Mouse (Mus musculus) lung, embryonic 16.5 days (tissue): ENCODE data around the gene Ube2e2. TPM values are rescaled to one million over a fixed set of nuclear protein-coding genes. Genes with fewer than 3 reads are reported as not detected.

Source experiments
- ATAC-seq: fragments of 200-750 bp; cut with Nextera tagmentation; 2 replicates; pipeline ENCODE4 v1.8.0; 2017; ENCODE audit warnings: low read depth, mild to moderate bottlenecking, moderate library complexity
- H3K27ac ChIP-seq: fragments of 300-500 bp; sonication (generic); 2 replicates; pipeline ENCODE4 v1.5.1; 2014; ENCODE audit warnings: mild to moderate bottlenecking, control low read depth, low read length
- H3K27me3 ChIP-seq: fragments of 300-500 bp; sonication (generic); 2 replicates; pipeline ENCODE4 v1.6.1; 2014; ENCODE audit warnings: low read depth, low read length, mixed read lengths; ENCODE audit not compliant: control insufficient read depth, insufficient read depth
- H3K36me3 ChIP-seq: fragments of 300-500 bp; sonication (generic); 2 replicates; pipeline ENCODE4 v1.6.1; 2014; ENCODE audit warnings: low read length; ENCODE audit not compliant: control insufficient read depth, insufficient read depth
- H3K4me1 ChIP-seq: fragments of 300-500 bp; sonication (generic); replicated peaks from 2 replicates; pipeline ENCODE4 v1.6.1; 2014; ENCODE audit warnings: low read length, mixed read lengths; ENCODE audit not compliant: control insufficient read depth, insufficient read depth
- H3K4me2 ChIP-seq: fragments of 300-500 bp; sonication (generic); 2 replicates; pipeline ENCODE4 v1.6.1; 2014; ENCODE audit warnings: low read depth, low read length, control low read depth
- H3K4me3 ChIP-seq: fragments of 300-500 bp; sonication (generic); 2 replicates; pipeline ENCODE4 v1.5.1; 2014; ENCODE audit warnings: mild to moderate bottlenecking, low read length, control low read depth
- H3K9ac ChIP-seq: fragments of 300-500 bp; sonication (generic); 2 replicates; pipeline ENCODE4 v1.6.1; 2014; ENCODE audit warnings: low read length, control low read depth
- H3K9me3 ChIP-seq: fragments of 300-500 bp; sonication (generic); 2 replicates; pipeline ENCODE4 v1.6.1; 2016; ENCODE audit warnings: low read length; ENCODE audit not compliant: control insufficient read depth
- WGBS: fragments of 180-500 bp; shearing (Covaris S2); extraction: QIAGEN DNeasy Blood & Tissue Kit; methylation state at CpG from one replicate; pipeline ENCODE4 v1.1.7; 2014; 5-methylcytosine and 5-hydroxymethylcytosine counted together
- polyA plus RNA-seq: library from polyadenylated mRNA; unstranded; fragments of >200 nt; fragmentation: Nextera tagmentation; extraction: Ambion mirVana; gene quantifications from 2 replicates; pipeline ENCODE4 v1.2.1, GENCODE M21; 2015

Ube2e2 gene
- polyA plus RNA-seq, 1 experiment from 2014 or later: 57.7 TPM

DNA sequence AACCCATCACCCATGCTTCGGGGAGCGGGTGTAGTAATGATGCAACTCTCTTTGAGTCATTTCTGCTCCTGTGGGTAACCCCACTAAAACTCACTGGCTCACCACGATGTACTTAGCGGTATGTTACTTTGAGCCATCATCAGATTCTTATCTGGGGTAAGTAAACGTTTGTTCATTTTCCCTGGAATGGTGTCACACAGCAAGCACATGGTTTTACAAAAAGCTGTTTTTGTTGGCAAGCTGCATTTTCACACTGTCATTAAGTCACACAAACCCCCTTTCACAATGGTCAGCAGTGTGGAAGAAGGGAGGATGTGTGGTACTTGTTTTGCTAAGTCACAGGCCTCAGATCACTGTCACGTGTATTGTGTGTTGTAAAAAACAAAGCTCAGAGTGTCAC is 73.4 kb downstream of the Ube2e2 start:
- Histone ChIP-seq H3K27ac (no peak overlapping the region), H3K27me3 (no peaks in the 10 kb centered on the region), H3K9me3 (no peaks in the 10 kb centered on the region), H3K9ac (no peak overlapping the region), H3K36me3 (no peaks in the 10 kb centered on the region), H3K4me1 (no peaks in the 10 kb centered on the region), H3K4me3 (no peak overlapping the region), H3K4me2 (no peak overlapping the region)
- ATAC-seq: peak; percentile 41; the same call in 1 of the 2 replicates
- 49% methylated on average over 6 of the region's 6 CpGs for WGBS

DNA sequence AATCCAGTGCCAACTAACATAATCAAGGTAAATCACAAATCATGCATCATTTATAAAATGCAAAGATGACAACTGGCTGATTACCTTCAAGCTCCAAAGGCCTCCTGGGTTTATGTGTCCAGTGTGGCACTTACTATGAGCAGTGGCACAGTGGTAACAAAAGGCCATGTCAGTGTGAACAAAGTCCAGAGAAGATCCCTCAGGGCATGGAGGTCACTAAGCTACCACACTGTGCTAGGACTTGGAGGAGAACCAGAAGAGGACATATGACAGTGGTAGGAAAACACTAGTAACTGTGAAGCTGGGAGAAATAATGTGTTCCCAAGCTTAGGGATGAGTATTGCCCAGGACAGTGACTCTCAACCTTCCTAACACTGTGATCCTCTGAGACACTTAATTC is 97.2 kb downstream of the Ube2e2 start:
- H3K4me2 ChIP-seq: no peak overlapping the region
- H3K4me1 ChIP-seq: no peaks in the 10 kb centered on the region
- no peak for ATAC-seq
- H3K27ac ChIP-seq: no peak overlapping the region
- no peak overlapping the region for H3K4me3 ChIP-seq
- no peaks in the 10 kb centered on the region for H3K27me3 ChIP-seq
- H3K9ac ChIP-seq: no peak overlapping the region
- no peaks in the 10 kb centered on the region for H3K36me3 ChIP-seq
- 0 out of 2 replicates have a peak, but pooled peaks cover 3% of the 10 kb centered on the region for H3K9me3 ChIP-seq

DNA sequence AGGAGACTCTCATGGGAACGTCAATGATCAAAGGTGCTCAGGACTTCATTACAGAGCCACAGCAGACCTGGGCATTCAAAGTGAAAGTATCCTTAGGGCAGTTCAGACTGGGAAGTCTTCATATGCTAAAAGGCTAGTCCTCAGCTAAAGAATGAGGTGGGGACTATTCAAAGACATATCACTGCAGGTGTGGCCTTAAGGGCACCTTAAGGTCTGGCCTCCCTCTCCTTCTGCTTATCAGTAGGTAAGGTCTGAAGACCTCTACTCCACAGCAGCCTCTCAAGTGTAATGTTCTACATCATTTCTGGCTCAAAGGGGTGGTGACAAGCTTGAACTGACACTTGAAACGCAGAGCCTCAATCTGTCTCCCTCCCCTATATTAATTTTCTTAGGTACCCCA is 98.3 kb downstream of the Ube2e2 start:
- 0 out of 2 replicates have a peak, but pooled peaks cover 3% of the 10 kb centered on the region for H3K9me3 ChIP-seq
- H3K4me3 ChIP-seq: no peak overlapping the region
- H3K4me1 ChIP-seq: no peaks in the 10 kb centered on the region
- no peaks in the 10 kb centered on the region for H3K27me3 ChIP-seq
- peak; percentile 60 for ATAC-seq
- no peak overlapping the region for H3K9ac ChIP-seq
- no peak overlapping the region for H3K27ac ChIP-seq
- WGBS: 52% methylated on average over 2 of the region's 2 CpGs
- no peak overlapping the region for H3K4me2 ChIP-seq
- no peaks in the 10 kb centered on the region for H3K36me3 ChIP-seq

DNA sequence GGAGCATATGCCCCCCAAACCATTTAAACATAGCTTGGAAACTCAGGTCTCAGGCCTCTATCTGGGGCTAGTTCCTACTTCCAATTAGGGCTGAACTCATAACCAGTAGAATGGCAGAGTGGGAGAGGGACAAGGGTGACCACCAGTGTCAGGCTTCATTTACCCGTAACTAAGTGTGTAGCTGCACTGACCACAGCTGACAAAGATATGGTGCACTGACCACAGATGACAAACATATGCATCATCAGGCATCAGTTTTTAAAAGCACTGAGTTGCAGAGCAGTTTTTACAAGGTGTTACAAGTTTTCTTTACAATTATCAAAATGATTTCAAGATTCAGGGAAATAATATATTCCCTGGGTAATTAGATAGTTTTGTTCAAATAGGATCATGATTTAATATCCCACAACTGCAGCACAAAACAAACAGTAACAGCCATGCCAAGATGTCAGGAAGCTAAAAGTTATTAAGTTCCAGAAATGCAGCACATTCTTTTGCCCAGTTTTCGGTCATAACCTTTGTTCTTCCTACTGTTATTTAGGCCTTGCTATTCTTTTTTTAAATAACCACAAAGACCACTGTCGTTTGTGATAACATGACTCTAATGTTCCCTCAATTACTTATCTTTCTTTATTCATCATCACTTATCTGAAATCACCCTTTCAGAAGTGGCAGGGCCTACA is 114.9 kb downstream of the Ube2e2 start:
- Histone ChIP-seq H3K36me3 (no peaks in the 10 kb centered on the region), H3K4me1 (no peaks in the 10 kb centered on the region), H3K27me3 (no peaks in the 10 kb centered on the region), H3K4me3 (no peak overlapping the region), H3K9ac (no peak overlapping the region), H3K4me2 (no peak overlapping the region), H3K27ac (no peak overlapping the region), H3K9me3 (no peaks in the 10 kb centered on the region)
- ATAC-seq: no peak
- WGBS: 53% methylated on average over 3 of the region's 3 CpGs

DNA sequence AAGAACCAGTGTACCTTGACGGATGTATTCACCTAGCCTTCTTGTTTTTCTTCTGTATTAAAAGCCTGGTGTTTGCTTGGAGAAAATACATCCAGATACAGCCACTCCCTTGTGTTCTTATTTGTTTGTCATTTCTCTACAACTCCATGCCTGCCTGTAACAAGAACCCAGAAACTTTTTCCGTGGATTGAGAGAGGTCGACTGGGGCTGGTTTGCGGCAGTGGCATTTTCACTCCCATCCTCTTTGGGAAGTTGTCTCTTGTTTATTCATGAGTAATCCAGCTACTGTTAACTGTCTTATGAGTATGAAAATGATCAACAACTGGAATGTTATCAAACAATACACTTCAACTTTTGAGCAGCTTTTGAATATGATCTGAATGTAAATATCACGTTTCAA is 115.8 kb downstream of the Ube2e2 start:
- Histone ChIP-seq H3K4me2 (no peak overlapping the region), H3K9ac (no peak overlapping the region), H3K4me1 (0 out of 2 replicates have a peak, but pooled peaks cover 2% of the 10 kb centered on the region), H3K36me3 (no peaks in the 10 kb centered on the region), H3K9me3 (no peaks in the 10 kb centered on the region), H3K27me3 (no peaks in the 10 kb centered on the region), H3K4me3 (no peak overlapping the region), H3K27ac (no peak overlapping the region)
- ATAC-seq: no peak
- WGBS: 83% methylated on average over 5 of the region's 5 CpGs

DNA sequence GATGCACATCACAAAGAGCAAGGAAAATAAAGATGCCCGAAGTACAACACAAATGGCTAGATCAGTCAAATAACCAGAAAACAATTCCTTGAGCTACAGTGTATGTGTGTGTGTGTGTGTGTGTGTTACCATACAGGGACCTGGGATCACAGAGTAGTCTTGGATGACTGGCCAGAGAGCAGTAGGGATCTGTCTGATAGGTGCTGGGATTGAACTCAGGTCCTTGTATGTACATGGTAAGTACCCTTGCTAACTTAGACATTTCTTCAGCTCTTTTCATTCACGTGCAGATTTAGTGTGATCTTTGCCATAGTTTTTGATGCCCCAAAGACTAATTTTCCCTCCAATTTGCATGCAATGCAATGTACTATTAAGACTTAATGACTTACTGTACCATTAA is 117.9 kb downstream of the Ube2e2 start:
- Histone ChIP-seq H3K4me2 (no peak overlapping the region), H3K27ac (no peak overlapping the region), H3K27me3 (no peaks in the 10 kb centered on the region), H3K4me3 (no peak overlapping the region), H3K36me3 (no peaks in the 10 kb centered on the region), H3K9ac (no peak overlapping the region), H3K9me3 (no peaks in the 10 kb centered on the region), H3K4me1 (0 out of 2 replicates have a peak, but pooled peaks cover 5% of the 10 kb centered on the region)
- WGBS: 85% methylated on average over 2 of the region's 2 CpGs
- ATAC-seq: no peak

DNA sequence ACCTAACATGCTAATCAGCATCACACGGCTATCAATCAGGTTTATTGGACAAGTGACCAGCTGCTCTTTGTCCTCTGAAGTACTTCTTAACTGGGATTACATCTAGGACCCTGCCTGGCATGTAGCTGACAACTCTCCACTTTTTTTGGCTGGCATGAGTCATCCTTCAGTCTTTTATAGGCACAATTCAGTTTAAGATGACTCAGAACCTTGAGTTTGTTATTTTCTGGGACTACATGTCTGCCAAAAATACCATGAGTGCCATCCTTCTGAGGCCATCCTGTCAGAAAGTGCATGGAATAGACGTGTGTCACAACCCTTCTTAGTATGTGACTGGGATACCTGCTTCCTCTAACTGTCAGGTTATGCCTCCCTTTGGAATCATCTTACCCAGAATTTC is 120.3 kb downstream of the Ube2e2 start:
- no peak for ATAC-seq
- H3K27ac ChIP-seq: no peak overlapping the region
- no peak overlapping the region for H3K9ac ChIP-seq
- no peaks in the 10 kb centered on the region for H3K27me3 ChIP-seq
- no peaks in the 10 kb centered on the region for H3K9me3 ChIP-seq
- no peaks in the 10 kb centered on the region for H3K36me3 ChIP-seq
- 0 out of 2 replicates have a peak, but pooled peaks cover 5% of the 10 kb centered on the region for H3K4me1 ChIP-seq
- H3K4me2 ChIP-seq: no peak overlapping the region
- 46% methylated on average over 2 of the region's 2 CpGs for WGBS
- H3K4me3 ChIP-seq: no peak overlapping the region

DNA sequence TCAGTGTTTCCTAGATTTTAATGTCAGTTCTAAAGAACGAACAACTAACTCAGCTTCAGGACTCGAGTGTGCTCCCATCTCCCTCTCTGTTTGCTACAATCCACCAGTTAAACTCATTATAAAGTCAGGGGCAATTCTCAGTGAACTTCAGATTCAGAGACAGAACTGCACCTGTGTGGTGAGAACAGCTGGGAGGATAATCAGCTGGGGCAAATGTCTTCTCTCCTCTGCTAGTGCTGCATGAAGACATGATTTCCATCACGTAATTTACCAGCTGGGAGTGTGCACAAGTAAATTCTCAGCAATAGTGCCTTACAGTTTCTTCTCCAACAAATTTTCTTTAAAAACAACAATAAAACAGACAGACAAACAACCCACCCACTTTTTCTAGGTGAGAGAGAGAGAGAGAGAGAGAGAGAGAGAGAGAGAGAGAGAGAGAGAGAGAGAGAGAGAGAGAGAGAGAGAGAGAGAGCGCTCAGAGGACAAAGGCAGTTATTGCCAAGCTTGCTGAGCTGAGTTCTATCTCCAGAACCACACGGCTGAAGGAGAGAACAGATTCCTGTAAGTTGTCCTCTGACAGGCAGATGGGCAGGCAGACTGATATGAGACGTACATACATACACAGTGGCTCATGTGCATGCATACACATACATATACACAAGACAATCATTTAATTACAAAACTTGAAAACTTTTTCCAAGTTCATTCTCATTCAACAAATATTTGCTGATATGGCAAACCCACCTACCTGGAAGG is 134.3 kb downstream of the Ube2e2 start:
- Histone ChIP-seq H3K9ac (no peak overlapping the region), H3K4me2 (no peak overlapping the region), H3K4me3 (no peak overlapping the region), H3K9me3 (no peaks in the 10 kb centered on the region), H3K36me3 (no peaks in the 10 kb centered on the region), H3K27ac (no peak overlapping the region), H3K4me1 (no peaks in the 10 kb centered on the region), H3K27me3 (no peaks in the 10 kb centered on the region)
- WGBS: 56% methylated on average over 6 of the region's 6 CpGs
- ATAC-seq: no peak

DNA sequence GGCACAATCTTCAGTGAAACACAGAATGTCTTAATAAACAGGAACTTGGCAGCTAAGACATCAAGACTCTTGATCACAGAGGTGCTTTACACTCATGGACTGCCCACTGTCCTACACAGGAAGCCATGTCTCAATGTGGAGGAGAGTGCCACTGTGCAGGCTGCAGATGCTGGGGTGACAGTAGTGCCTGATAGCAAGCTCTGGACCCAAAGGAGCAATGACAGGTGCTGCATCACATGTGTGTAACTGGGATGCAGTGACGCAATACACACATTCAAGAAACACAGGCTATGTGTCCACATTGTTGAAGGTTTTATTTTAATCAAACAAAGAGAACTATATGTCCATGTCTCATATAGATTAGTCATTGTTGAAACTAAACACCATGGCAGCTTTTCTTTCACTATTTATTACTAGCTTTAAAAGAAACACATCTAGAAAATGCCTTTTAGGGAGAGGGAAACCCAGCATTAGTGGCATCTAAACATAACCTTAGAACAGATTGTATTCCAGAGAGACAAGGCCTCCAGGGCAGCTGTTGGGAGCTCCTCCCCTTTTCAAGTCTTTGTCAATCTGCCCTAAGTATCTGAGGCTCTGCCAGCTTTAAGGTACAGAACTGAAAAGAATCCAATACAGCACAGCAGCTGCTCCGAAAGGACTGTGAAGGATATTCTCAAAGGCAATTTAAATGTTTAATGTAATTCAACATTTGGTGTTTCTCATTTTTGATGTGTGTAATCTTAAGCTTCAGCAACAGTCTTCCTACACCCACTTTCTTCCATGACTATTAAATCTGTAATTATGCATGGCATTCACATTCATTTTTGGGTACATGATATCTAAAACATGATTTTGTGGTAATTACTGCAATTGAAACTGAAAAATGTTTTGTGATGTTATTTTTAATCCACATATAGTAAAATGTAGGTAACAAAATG is 135.2 kb downstream of the Ube2e2 start:
- Histone ChIP-seq H3K36me3 (no peaks in the 10 kb centered on the region), H3K27me3 (no peaks in the 10 kb centered on the region), H3K4me1 (no peaks in the 10 kb centered on the region), H3K9me3 (no peaks in the 10 kb centered on the region), H3K4me2 (no peak overlapping the region), H3K27ac (no peak overlapping the region), H3K9ac (no peak overlapping the region), H3K4me3 (no peak overlapping the region)
- ATAC-seq: no peak
- whole genome bisulfite sequencing: 73% methylated on average over 2 of the region's 2 CpGs
